Mouse (Mus musculus): ENCODE results near the gene Psmg3. TPM values are rescaled to one million over a fixed set of nuclear protein-coding genes. Genes with fewer than 3 reads are reported as not detected.
A peak's percentile ranks its signal among the peaks of the same experiment; 100 is the strongest.

Gene Psmg3
- 14.7 and 18.3 TPM in 2 replicates for total RNA-seq (2021)
- long read RNA-seq, experiment 1, transcript Psmg3-201 (3 exons, 883 nt) = major isoform, 16 of 20 reads
- long read RNA-seq, experiment 1, partial matches to known transcripts = 1 of 20 reads
- long read RNA-seq, experiment 1, other reads (novel, unspliced or antisense) = 0 of 20 reads
- long read RNA-seq, experiment 2, transcript Psmg3-201 (3 exons, 883 nt) = major isoform, 9 of 13 reads
- long read RNA-seq, experiment 2, partial matches to known transcripts = 2 of 13 reads
- long read RNA-seq, experiment 2, other reads (novel, unspliced or antisense) = 2 of 13 reads

DNA sequence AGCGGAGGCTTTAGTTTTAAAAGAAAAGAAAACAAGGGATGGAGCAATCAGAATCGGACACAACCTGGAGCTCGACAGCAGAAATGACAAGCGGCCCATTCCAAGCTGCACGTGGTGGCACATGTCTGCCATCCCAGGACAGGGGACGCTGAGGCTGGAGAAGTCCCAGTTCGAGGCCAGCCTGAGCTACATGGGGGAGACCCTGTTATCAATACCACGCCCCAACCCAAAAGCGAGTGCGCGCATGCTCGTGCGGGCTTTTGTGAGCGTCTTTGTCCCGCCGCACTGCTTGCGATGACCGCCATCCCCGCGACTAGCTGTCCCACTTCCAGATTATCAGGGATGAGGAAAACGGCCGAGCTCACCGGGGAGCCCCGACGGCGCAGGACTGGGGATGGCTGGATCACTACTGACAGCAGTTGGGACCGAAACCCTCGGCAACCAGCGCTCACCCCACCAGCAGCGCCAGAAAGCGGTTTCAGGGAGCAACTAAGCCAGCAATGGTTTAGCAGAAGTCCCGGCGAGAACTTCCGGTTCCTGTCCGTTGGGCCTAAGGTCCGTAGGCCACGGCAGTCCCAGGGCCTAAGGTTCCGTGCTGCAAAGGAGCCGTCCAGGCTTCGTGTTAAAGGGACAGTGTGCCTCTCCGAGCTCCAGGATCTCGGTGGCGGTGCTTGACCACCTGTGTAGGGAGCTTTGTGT, at the start of gene Psmg3, which contains the start of gene Gm26938:
Gene Psmg3, minus strand, starts transcription at position 529 of the 699 bp plus-strand sequence.
Gene Gm26938, minus strand, starts transcription at position 51 of the 699 bp plus-strand sequence.
- peak; percentile 94 for DNase-seq

DNA sequence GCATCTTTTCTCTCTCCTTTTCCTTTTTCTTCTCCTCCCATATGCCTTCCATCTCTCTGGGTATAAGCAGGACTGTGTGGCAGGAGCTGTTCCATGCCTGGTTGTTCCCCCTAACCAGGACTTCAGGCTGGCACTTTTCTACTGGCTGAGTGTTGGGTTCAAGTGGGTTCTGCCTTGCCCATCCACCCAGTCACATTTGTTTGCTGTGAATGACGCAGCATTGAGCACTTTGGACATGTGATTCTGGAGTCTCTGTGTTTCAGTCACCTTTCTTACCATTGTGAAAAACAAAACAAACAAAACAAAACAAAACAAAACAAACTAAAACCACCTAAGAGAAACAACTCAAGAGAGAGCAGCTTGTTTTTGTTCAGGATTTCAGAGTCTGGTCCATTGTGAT, 44.8 kb upstream of the Psmg3 start:
- no peak for DNase-seq

DNA sequence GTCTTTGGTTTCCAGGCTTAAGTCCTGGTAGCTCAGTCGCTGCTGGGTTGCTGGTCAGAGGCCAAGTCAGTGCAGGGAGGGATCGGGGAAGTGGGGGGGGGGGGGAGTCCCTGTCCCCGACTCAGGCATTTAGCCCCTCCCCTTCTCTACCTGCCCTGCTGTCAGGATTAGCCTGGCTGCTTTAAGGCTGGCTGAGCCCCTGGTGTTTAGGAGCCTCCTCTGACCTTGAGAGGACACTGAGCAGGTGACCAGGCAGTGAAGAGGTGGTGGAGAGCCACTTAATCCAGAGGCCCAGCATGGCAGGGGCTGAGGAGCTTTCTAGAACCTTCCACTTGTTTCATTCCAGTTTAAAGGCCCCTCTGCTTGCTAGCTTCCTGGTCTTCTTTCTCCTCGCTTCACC, 44.2 kb upstream of the Psmg3 start:
- DNase-seq = no peak

DNA sequence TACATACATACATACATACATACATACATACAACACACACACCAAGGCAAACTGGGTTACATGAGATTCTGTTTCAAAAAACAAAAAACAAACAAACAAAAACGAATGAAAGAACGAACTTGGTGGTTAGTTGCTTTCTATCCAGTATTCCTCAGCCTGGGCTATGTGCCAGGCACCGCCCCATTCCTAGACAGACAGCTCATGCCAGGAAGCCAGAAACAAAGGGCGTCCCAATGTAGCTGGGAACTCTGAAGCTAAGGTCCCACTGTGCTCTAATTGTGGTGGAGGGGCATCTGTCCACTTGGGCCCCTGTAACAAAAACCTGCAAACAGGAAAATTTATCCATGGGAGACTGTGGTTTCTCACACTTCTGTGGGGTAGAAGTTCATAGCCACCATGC, 36.1 kb upstream of the Psmg3 start:
- peak; percentile 87 for DNase-seq

DNA sequence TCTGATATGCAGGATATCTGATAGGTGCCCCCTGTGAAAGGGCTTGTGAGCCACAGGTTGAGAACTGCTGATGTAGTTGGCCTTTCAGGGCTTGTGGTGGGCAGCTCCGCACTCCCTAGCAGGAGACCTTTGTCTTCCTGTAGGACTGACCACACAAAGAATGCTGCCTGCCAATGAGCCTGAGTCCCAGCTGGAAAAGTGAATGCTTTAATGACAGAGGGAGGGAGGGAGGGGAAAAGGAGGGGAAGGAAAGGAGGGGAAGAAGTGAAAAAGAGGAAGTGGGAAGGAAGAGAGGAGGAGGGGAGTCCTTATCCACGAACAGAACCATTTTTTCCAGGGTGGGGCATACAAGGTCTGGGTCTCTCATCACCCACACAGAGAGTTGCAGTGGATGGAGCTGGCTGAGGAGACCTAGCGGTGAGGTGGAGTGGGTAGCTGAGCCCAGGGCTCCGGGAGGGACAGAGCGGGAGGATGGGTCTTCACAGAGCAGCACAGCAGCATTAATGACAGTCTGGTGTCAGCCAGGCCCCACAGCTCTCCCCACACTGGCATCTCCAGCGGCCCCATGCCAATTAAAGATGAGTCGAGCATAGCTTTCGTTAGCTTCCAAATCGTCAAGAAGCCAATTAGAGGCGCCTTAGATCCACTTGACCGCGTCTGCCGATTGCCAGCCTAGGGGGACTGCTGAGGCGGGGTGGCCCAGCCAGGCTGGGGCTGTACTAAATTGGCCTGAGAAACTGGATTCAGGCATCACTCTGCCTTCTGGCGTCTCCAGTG, 33.8 kb upstream of the Psmg3 start:
- no peak for DNase-seq

DNA sequence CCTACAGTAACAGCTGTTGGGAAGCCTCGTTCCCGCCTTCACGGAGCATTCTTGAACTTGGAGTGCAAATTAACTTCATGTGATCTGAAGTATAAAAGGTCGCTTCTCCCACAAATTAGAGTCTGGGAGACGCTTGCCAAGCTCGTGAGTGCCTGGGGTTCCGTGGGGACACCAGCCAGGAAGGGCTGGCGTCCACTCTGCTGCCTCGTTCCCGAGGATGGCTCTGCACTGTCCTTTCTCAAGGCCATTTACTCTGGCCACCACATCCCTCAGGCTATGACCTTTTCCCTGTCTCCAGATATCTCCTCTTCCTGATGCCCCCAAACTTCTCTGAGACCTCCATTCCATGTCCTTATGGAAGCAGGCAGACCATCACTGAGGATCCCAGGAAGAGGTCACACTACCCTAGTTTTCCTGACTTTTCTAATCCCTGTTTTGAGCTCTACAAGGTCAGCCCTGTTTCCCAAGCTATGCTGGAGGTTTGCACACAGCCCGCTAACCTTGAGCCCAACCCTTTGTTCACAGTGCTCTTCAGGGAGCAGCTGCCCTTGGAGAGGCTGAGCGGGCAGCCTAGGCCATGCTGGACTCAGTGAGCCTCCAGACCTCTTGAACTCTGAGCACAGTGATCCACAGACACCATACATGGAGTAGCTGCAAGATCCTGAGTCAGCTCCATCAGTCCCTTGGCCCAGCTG, 23.1 kb upstream of the Psmg3 start:
- DNase-seq = peak; percentile 47

DNA sequence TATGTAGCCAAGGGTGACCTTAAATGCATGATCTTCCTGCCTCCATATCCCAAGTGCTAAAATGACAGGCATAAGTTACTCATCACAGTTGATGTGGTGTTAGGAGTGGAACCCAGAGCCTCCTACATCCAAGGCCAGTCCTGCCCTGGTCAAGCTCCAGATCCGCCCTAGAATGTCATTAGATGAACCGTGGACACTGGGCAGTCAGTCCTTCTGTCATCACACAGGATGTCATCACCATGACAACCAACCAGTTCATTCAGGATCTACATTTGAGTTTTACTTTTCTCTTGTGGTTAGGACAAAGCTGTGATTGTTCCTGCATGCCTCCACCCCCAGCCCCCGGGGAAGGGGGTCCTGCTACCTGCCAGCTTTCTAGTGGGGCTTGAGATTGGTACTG, 12.5 kb upstream of the Psmg3 start:
- DNase-seq = no peak

DNA sequence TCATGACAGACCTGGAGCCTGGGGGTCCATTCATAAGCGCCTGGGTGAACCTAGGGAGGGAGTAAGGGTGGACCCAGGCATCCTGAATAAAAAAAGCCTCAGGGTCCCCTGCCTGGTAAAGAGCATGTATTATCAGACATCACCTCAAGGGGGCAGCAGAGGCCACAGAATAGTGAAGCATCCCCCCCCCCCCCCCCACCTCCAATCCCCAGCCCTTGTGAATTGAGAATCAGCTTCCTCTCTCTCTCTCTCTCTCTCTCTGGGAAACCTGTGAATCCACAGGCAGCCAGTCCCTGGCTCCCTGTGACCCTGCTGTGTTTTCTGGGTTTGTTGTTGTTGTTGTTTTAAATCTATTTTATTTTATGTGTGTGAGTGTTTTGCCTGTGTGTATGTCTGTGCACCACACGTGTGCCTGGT, 11.8 kb upstream of the Psmg3 start:
- peak; percentile 83 for DNase-seq

DNA sequence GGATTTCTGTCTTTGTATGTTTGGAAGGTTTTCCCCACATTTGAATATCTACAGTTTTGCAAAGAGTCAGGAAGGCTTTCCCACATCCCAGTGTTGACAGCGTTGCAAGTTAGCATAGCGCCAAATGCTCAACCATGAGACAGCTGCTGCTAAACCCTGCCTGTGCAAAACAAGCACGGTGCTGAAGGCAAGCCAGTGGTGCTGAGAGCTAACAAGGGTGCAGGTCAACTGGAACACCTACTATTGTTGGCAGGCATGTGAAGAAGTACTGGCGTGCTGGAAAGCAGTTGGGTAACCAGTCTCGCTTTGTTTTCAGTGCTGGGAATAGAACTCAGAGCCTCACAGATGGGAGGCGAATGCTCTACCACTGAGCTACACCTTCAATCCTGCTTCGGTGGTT, 9.0 kb upstream of the Psmg3 start:
- no peak for DNase-seq

DNA sequence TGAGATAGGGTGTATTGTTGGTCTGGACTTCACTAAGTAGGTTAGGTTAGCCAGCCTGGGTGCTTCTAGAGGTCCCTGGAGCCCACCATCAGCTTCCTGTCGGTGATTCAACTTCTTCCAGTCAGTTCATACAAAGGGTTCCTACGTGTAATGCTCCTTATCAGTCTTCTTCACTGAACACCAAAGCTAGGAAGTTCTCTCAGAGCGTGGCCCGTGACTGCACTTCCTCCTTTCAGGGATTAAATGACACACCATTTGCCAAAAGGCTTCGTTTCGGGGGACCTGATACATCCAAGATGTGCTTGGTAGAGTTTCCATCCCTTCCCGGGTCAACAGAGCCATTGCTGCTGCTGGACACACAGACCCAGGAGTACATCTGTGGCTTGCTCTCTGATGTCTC, 5.4 kb upstream of the Psmg3 start:
- no peak for DNase-seq

DNA sequence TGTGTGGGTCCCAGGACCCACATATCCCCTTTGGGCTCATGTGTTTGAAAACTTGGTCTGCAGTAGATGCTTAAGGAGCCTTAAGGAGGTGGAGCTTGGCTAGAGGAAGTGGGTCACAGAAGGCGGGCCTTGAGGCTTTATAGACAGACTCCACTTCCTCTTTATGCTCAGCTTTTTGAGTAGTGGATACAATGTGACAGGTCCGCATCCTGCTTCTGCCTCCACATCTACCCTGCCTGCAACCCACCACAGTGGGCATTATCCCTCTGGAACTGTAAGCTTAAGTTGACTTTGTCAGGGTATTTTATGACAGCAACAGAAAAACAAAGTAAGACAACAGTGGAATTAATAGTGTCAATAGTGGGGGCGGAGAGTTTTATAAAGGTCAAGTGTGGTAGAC, 4.0 kb upstream of the Psmg3 start:
- no peak for DNase-seq

DNA sequence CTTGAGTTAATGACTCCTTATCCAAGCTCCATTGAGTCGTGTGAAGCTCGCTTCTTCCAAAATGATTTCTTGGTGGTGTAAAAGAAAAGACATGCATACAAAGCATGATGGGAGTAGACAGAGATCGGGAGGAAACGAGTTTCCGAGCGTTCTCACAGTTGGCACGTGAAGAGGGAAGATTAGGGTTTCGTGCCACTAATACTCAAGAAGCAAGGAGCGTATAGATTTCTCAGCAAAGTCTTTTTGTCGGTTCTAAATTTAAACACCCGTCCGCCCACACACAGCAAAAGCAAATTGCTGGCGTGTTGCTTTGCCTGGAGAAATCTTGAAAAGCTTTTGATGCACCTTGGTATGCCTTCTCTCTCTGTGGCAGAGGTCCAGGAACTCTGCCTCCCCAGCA, 2.7 kb upstream of the Psmg3 start:
- DNase-seq = no peak

DNA sequence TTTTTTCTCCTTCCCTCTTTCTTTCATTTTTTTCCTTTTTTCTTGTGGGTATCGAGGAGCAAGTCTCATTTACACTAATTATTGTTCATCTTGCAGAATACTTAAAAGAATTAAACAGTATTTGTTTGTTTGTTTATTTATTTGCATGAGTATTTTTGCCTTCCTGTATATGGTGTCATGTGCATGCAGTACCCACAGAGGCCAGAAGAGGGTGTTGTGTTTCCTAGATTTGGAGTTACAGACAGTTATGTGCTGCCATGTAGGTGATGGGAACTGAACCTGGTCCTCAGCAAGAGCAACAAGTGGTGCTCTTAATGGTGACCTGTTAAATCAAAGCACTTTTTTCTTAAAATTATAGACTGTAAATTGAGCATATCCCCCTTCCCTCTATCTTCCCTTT, 908 bp upstream of the Psmg3 start:
- DNase-seq = no peak

DNA sequence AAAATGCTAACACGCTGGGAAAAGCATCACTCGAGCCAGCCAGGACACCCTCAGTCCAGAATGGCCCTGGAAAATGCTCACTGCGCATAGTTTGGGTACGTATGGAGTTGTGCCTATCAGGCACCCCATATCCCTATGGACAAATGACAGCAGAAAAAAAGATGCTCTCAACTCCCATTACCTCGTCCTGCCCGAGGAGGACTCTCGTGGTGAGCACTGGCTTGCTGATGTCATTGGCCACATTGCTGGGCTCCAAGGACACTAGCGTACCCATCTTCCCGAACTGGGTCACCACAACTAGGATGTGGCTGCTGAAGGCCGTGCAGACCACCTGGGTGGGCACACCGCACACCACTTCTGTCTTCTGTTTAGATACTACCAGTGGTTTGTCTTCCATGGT, 738 bp downstream of the Psmg3 start:
- no peak for DNase-seq

DNA sequence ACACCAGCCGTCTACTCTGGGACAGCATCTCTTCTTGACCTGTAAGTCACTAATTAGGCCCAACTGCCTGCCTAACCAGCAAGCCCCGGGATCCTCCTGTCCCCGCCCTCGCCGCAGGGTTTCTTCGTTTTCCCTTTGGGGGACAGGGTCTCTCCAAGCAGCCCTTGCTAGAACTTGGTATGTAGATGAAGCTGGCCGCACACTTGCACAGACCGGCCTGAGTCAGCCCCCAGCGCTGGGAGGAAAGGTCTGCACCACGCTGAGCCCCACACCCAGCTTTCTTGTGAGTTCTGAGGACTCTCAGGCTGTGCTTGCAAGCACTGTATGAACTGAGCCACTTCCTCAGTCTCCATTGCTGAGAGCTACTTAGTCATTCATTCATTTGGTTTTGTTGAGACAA, 2.2 kb downstream of the Psmg3 start:
- no peak for DNase-seq

DNA sequence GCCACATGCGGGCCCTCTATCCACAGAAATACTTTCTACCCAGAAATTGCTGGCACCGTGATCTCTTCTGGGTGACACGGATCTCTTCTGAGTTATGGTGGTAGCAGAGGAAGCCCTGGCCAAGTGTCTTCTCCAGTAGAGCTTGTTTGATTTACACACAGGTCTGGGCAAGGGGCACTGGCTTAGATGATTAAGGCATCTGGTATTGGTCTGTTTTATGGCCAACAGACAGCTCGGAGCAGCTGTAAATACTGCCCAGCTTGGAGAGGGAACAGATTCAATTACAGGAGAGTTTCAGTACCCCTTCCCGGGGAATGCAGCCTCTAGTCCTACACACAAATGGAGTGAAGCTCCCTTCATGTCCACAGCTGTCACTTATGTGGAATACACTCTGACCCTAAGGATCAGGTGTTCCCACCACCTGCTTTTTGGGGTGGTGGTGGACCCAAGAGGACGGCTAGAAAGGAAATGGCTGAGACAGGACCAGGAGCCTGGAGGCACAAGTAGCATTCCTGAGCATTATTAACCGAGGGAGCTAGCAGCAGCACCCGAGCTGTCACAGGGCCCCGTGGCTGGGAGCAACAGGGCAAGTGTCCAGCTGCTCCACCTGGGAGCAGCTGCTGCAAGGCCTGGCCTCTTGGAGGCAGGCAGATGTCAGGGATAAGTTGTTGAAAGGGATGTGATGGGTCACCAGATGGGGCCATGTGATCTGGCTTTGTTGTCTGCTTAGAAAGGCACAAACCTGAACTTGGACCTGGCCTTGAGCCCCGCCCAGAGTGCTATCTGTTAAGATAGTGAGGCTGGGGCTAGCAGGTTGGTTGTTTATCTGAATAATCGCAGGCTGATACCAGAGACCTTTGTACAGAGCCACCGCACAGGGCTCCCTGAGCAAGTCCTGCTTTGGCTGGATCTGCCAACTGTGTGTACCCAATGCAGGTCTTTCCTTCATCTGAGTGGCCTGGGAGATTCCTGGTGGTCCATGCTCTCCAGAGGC, 4.9 kb downstream of the Psmg3 start:
- DNase-seq = no peak

DNA sequence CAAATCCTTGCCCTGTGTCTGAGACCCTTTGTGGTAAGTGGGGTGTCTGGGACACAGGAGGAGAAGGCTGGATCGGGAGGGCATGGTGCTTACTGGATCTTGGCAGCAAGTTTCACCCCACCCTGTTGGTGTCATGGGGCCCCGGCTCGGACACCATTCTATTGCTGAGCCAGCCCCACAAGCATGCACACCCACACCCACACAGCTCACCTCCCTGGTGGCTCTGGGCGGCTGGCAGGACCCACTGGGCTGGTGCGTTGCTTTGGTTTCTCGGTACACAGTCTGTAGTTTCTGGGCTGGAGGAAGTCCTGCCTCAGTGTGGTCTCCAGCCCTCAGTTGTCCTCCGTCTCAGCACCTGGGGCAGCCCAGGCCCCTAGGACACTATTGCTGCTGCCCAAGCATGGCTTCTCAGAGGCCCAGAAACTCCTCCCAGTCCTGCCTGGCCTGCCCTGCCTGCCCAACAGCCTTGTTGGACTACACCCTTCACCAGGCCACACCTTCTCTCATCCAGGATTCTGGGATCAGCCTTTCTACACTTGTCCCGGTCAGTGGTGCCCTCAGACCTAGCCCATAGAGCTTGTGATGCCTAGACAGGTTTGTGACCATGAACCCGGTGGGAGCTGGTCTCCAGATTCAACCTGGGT, 7.0 kb downstream of the Psmg3 start, which contains the start of gene Tmem184a:
Gene Tmem184a, minus strand, starts transcription at position 380 of the 644 bp plus-strand sequence.
- no peak for DNase-seq

DNA sequence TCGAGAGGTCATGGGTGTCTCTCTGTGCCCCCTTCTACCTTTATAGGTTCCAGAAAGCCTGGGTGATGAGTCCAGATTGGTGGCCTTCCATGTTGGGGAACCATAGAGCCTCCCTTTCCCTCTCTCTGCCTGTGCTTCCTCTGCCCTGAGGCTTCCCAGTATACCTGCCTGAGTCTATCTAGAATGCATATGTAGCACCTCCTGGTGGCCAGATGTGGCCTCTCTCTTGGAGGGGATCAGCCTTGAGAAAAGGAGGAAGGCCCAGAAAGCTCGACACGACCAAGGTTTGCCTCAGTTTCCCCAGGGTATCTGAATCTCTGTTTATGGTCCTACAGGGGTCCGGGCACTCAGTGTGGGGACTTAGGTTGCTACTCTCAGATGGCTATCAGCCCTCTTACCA, 7.9 kb downstream of the Psmg3 start:
- DNase-seq = peak; percentile 67

DNA sequence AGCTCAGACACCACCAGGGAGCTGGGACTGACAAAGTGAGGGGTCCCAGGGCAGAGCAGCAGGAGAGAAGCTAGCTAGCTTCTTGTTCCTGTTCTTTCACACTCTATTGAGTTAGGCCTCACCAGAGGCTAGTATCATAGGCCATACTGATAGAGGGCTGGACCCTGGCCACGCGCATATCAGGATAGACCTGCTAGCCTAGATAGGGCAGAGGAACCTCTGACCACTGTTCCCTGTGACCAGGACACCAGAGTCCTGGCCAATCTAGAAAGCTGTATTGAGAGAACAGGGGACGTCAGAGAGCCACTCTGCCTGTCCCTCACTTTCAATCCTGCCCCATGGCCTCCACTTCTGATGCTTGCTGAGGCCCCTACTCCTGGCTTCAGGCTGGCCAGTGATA, 8.6 kb downstream of the Psmg3 start:
- DNase-seq = no peak

DNA sequence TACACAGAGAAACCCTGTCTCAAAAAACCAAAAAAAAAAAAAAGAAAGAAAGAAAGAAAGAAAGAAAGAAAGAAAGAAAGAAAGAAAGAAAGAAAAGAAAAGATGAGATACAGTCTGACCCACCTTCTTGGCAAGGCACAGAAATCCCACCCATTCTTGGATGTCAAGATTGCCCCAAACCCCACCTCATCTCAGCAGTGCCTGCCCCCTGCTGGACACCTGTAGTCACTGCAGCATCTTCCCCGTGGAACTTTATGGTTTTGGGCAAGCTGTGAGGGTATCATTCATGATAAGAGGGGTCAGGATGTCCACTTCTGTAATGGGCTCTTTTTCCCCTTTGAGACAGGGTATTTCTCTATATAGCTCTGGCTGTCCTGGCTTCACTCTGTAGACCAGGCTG, 9.4 kb downstream of the Psmg3 start:
- DNase-seq = no peak

DNA sequence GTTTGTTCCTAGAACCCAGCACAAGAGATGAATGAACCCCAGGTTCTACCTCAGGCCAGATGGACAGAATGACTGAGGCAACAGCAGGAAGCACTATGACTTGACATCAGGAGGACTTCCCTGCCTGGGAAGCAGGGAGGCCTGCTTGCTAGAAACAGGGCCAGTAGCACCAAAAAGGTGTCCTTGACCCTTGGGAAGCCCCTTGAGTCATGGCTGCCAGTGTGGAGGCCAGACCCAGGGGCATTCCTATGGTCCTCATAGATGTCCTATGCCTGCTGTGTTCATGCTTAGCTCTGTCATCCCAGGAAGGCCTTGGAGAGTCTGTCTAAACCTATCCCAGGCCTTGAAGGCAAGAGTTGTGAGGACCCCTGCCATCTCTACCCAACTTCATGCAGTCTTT, 10.2 kb downstream of the Psmg3 start:
- no peak for DNase-seq

All from adrenal gland, postnatal 14 days (tissue).